Mouse (Mus musculus) adrenal gland, adult (tissue): Measurements from ENCODE around the gene Dtx1.
A peak's percentile ranks its signal among the peaks of the same experiment; 100 is the strongest.

Experiments
- DNase-seq, 2 experiments: peaks; one replicate each; pipeline ENCODE4 v3.0.0; 2022 to 2023; ENCODE audit warnings: low spot score in 1 of 2; ENCODE audit not compliant: inconsistent age in 2 of 2

Dtx1 gene

GRCm38 (mm10) chr5:120680918-120681317, 30.8 kb downstream of the Dtx1 start:
- DNase-seq, result no peak

DNA sequence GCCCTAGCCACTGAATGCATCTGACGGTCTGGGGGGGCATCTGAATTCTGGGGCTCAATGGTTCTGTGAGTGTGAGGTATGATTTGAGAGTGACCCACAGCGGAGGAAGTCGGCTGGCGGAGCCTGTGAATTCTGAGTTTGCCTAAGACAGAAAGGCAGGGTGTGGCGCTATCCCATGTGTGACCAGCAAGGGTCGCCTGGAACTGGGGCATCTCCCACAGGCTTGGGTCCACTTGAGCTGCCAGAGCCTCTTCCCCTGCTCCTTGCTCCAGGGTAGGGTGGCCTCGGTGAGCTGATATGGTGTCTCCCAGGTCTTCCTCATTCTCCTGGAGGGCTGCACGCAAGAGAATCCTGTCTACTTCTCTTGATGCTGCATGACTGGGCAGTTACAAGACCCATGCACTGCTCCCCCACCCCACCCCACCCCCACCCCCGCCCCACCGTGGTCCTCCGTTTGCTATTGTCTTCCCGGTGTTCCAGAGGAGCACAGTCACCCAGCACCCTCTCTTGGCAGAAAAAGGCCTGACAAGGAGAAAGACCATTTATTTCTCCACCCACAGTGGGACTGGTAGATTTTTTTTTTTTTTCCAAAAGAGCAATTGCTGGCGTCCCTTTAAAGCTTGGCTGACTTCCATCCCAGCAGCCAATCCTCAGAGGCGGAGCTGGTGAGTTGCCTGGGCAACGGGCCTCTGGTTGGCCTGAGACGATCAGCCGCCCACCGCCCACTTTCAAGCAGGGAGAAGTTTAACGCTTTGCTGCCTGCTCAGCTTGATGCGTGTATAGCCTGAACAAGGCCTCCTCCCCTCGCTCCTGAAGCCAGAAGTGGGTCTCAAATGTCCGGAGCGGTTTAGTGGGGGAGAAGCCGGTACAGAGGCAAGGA, 31.8 kb downstream of the Dtx1 start:
- DNase-seq, result peak; percentile 88 to 90

GRCm38 (mm10) chr5:120677516-120677915, 34.2 kb downstream of the Dtx1 start:
- DNase-seq, result peak; percentile 50 to 69

- DNase-seq, result no peak
Observed at GRCm38 (mm10) chr5:120674229-120675145, 37.2 kb downstream of the Dtx1 start.

DNA sequence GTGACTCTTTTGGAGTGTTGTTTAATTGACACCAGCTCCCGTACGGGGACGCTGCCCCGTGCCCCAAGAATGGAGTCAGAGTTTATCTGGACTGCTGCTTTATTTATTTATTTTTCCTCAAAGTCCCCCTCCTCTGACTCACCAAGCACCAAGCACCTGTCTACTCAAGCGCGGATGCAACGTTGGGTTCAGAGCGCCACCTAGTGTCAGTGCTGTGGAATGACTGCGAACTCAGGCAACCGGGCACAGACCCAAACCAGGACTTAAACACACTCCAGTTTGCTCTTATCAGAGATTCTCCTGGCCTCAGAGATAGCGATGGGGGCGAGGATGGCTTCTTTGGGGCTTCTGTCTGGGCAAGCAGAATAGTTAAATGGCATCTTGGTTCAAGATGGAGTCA, 38.1 kb downstream of the Dtx1 start:
- peak; percentile 69 to 86 for DNase-seq

- no peak for DNase-seq
Observed at GRCm38 (mm10) chr5:120671865-120672264, 39.9 kb downstream of the Dtx1 start.

DNA sequence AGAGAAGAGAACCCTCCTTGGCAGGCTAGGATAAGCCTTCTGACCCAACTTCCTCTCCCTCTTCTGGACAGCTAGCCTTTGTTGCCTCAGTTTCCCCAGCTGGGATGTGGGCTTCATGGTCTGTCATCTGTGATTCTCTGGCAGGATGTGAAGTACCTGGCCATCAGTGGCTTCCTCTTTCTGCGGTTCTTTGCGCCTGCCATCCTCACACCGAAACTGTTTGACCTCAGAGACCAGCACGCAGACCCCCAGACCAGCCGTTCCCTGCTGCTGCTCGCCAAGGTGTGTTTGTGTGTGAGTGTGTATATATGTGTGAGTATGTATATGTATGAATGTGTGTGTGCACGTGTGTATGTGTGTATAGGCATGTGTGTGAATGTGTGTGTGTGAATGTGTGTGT, 41.6 kb downstream of the Dtx1 start:
- DNase-seq, result no peak

- DNase-seq, result no peak
Observed at GRCm38 (mm10) chr5:120668761-120669160, 43.0 kb downstream of the Dtx1 start.

- DNase-seq, result no peak
Observed at GRCm38 (mm10) chr5:120664888-120665287, 46.8 kb downstream of the Dtx1 start.

GRCm38 (mm10) chr5:120660816-120661215, 50.9 kb downstream of the Dtx1 start:
- DNase-seq, result no peak

GRCm38 (mm10) chr5:120656281-120656751, 55.4 kb downstream of the Dtx1 start:
- DNase-seq, result no peak

GRCm38 (mm10) chr5:120653873-120654272, 57.9 kb downstream of the Dtx1 start:
- no peak for DNase-seq

GRCm38 (mm10) chr5:120652915-120653701, 58.6 kb downstream of the Dtx1 start:
- DNase-seq, result no peak

DNA sequence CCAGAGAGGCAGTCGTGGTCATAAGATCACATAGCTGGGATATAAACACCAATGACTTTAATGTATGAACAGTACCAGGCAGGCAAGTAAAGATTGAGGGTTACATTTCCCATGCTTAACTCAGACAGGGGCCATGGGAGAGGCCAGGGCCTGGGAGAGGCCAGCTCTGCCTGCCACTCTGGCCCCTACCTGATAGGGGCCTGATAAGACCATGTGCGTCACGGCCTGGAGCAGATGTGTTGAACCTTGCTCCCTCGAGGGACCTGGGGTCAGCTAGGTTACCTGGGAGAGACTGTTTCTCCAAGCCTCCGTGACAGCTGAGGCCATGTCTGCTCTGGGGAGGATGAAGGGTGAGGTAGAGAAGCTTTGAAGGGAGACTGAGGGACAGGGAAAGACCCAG, 60.5 kb downstream of the Dtx1 start:
- DNase-seq, result no peak

GRCm38 (mm10) chr5:120649938-120650337, 61.8 kb downstream of the Dtx1 start:
- peak in 1 of 2 experiments; percentile 59 for DNase-seq

DNA sequence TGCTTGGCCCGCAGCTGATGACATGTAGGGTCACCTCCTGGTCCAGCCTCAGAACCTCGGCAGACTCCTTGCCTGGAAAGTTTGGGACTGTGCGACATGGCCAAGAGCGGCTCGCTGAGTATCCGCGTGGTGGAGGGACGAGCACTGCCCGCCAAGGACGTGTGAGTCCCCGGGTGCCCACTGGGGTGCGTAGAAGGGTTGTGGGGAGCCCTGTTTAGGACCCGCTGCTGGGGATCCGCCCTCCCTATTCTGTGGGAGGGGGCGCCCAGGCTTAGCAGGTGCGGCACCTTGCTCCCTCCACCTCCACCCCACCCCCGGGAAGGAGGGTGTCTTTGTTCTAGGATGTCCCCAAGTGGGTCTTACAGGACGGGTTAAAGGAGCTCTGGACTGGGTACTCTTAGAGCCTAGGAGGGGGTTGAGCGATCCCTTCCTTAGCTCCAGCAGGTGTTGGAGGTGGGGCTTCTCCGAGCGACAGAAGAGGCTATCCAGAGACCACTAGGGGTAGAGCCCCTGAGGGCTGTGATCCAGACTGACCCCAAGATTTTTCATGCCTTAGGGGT, 62.3 kb downstream of the Dtx1 start:
- no peak for DNase-seq

GRCm38 (mm10) chr5:120648569-120649373, 63.0 kb downstream of the Dtx1 start, which contains the start of gene Rasal1:
Gene Rasal1 (plus strand): TSS chr5:120648812.
- peak; percentile 72 to 90 for DNase-seq

GRCm38 (mm10) chr5:120647814-120648491, 63.8 kb downstream of the Dtx1 start:
- DNase-seq, result peak in 1 of 2 experiments; percentile 60

GRCm38 (mm10) chr5:120647361-120647760, 64.4 kb downstream of the Dtx1 start:
- no peak for DNase-seq
